In genomic region chr14:25525729-25526128, GRCm38 (mm10) we compare ENCODE assay signal across 11 mouse cellular contexts.
DNase-seq lines count a peak whose midpoint lies in the region; ATAC-seq lines count a peak whose summit lies in the region.
"Had no signal": no experiment of that assay in that cellular context is flagged by ENCODE, and none has a peak within 500 bp of the region (broad histone marks: within the 10 kb centered on the region; RNA-seq: fewer than 3 reads in every experiment).

No protein-coding gene starts in this region.

- H3K9ac ChIP-seq in hindbrain, embryonic 14.5 days, result no peak overlapping the region
- H3K9ac ChIP-seq in liver, embryonic 16.5 days (ENCODE audit: low read depth, low read length), result peak overlapping the region; percentile 20; the same call in 1 of the 2 replicates
- H3K9ac ChIP-seq: forebrain, embryonic 12.5 days had no signal

- H3K4me1 ChIP-seq in hindbrain, embryonic 10.5 days (replicated peaks), result peaks cover 81% of the 10 kb centered on the region
- peaks cover 46% of the 10 kb centered on the region for H3K4me1 ChIP-seq in hindbrain, embryonic 14.5 days (replicated peaks; ENCODE audit: control insufficient read depth, insufficient read depth, low read length)
- peaks cover 55% of the 10 kb centered on the region for H3K4me1 ChIP-seq in brown adipose tissue, adult 24 weeks (ENCODE audit: control insufficient read depth, insufficient read depth, insufficient read length, low read length)
- peaks cover 73% of the 10 kb centered on the region for H3K4me1 ChIP-seq in liver, embryonic 16.5 days (ENCODE audit: control insufficient read depth, low read depth, low read length)

- H3K36me3 ChIP-seq in hindbrain, embryonic 10.5 days, result peaks cover 66% of the 10 kb centered on the region
- H3K36me3 ChIP-seq in hindbrain, embryonic 14.5 days (replicated peaks; ENCODE audit: control insufficient read depth, insufficient read depth), result no peaks in the 10 kb centered on the region
- H3K36me3 ChIP-seq in liver, embryonic 16.5 days (ENCODE audit: control insufficient read depth, insufficient read depth), result no peaks in the 10 kb centered on the region

- H3K27ac ChIP-seq in hindbrain, embryonic 10.5 days, result peak overlapping the region; percentile 79
- no peak overlapping the region for H3K27ac ChIP-seq in hindbrain, embryonic 14.5 days
- H3K27ac ChIP-seq in brown adipose tissue, adult 24 weeks (replicated peaks; ENCODE audit: low read depth, low read length), result peak overlapping the region; percentile 89
- peak overlapping the region; percentile 33 for H3K27ac ChIP-seq in liver, embryonic 16.5 days (ENCODE audit: low read length)
- H3K27ac ChIP-seq: forebrain, embryonic 12.5 days had no signal

- intact Hi-C loops in heart, postnatal 10 days (cut with DNase I), result loop anchor here (2.0 kb wide), 1 partner anchor 65 kb away; no protein-coding TSS in a partner anchor

- no peaks in the 10 kb centered on the region for H3K27me3 ChIP-seq in hindbrain, embryonic 10.5 days (ENCODE audit: insufficient read depth, poor library complexity, severe bottlenecking)
- H3K27me3 ChIP-seq in hindbrain, embryonic 14.5 days (ENCODE audit: control insufficient read depth, insufficient read depth, low read length), result no peaks in the 10 kb centered on the region
- no peaks in the 10 kb centered on the region for H3K27me3 ChIP-seq in liver, embryonic 16.5 days (ENCODE audit: control insufficient read depth, insufficient read depth, low read depth, low read length)
- H3K27me3 ChIP-seq: forebrain, embryonic 12.5 days had no signal

- 57% methylated on average over 8 of the region's 8 CpGs for WGBS in hindbrain, embryonic 10.5 days
- 55% methylated on average over 8 of the region's 8 CpGs for WGBS in hindbrain, embryonic 14.5 days
- WGBS in liver, embryonic 16.5 days (ENCODE audit: insufficient replicate concordance), result 82% methylated on average over 8 of the region's 8 CpGs

- H3K9me3 ChIP-seq in hindbrain, embryonic 10.5 days, result no peaks in the 10 kb centered on the region
- H3K9me3 ChIP-seq in hindbrain, embryonic 14.5 days (ENCODE audit: control insufficient read depth, low read length), result no peaks in the 10 kb centered on the region
- H3K9me3 ChIP-seq in liver, embryonic 16.5 days (replicated peaks; ENCODE audit: control insufficient read depth, low read length), result no peaks in the 10 kb centered on the region
- H3K9me3 ChIP-seq: forebrain, embryonic 12.5 days had no signal

- no peak for ATAC-seq in hindbrain, embryonic 14.5 days (ENCODE audit: low FRiP score)
- no peak for ATAC-seq in liver, embryonic 16.5 days (ENCODE audit: low read depth)

- no peak overlapping the region for H3K4me2 ChIP-seq in hindbrain, embryonic 14.5 days (replicated peaks)
- H3K4me2 ChIP-seq in liver, embryonic 16.5 days (ENCODE audit: low read depth, low read length), result no peak overlapping the region
- H3K4me2 ChIP-seq: forebrain, embryonic 12.5 days had no signal

- H3K4me3 ChIP-seq in hindbrain, embryonic 10.5 days, result no peak overlapping the region
- H3K4me3 ChIP-seq in hindbrain, embryonic 14.5 days (replicated peaks; ENCODE audit: low read length), result no peak overlapping the region
- H3K4me3 ChIP-seq in brown adipose tissue, adult 24 weeks (ENCODE audit: insufficient read depth, low read depth, low read length), result no peak overlapping the region
- no peak overlapping the region for H3K4me3 ChIP-seq in liver, embryonic 16.5 days (ENCODE audit: low read depth, low read length)
- H3K4me3 ChIP-seq: forebrain, embryonic 12.5 days had no signal

- no peak for DNase-seq in hindbrain, embryonic 10.5 days (ENCODE audit: low spot score)
- DNase-seq in hindbrain, embryonic 14.5 days (ENCODE audit: low spot score), result no peak
- DNase-seq in heart, postnatal 10 days, result peak; percentile 58 to 70
- DNase-seq in urinary bladder, postnatal 10 days (ENCODE audit: low spot score), result no peak
- no peak for DNase-seq in T-cell, adult 2 months (ENCODE audit: low spot score)
- DNase-seq in MN1 (ENCODE audit: low spot score), result no peak
- DNase-seq: retina, postnatal 1 day; thymus, postnatal 36 days had no signal

Comparison
In these comparisons a context has a peak if more than half of its experiments do, and no peak if none do; other contexts are left out.
1. DNase-seq: peak in heart, postnatal 10 days (2 of 2); none in hindbrain, embryonic 10.5 days (single experiment), hindbrain, embryonic 14.5 days (single experiment), urinary bladder, postnatal 10 days (single experiment), T-cell, adult 2 months (single experiment) and MN1 (single experiment).